Mouse (Mus musculus) thymus, postnatal 0 days (tissue): Measurements from ENCODE around the gene 1700030J22Rik. TPM values are rescaled to one million over a fixed set of nuclear protein-coding genes. Genes with fewer than 3 reads are reported as not detected.

Source experiments
- DNase-seq: peaks from one replicate; pipeline ENCODE4 v3.0.0-alpha.2; 2015; ENCODE audit warnings: low spot score
- polyA plus RNA-seq: library from polyadenylated mRNA; unstranded; fragments of >200 nt; fragmentation: Nextera tagmentation; extraction: Ambion mirVana; gene quantifications from 2 replicates; pipeline ENCODE4 v1.2.1, GENCODE M21; 2015

1700030J22Rik gene
- polyA plus RNA-seq, 1 experiment from 2014 or later: 0.95 TPM

DNA sequence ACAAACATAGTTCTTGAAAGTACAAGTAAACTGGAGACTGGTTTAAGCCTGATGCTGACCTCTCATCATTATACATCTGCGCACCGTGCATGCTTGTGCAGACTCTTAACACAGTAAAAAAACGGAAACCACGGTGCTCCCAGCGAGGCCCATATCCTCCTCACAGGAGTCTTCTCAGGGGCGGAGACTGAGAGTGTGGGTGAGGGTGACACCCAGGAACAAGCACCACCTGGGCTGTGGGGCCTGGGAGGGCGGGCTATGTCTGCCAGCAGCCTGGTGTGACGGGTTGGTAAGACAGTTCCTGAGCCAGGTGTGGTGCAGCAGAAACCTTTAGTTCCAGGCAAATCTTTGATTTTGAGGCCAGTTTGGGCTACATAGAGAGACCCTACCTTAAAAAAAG lies 26.3 kb downstream of the 1700030J22Rik start:
- DNase-seq: peak; percentile 89

DNA sequence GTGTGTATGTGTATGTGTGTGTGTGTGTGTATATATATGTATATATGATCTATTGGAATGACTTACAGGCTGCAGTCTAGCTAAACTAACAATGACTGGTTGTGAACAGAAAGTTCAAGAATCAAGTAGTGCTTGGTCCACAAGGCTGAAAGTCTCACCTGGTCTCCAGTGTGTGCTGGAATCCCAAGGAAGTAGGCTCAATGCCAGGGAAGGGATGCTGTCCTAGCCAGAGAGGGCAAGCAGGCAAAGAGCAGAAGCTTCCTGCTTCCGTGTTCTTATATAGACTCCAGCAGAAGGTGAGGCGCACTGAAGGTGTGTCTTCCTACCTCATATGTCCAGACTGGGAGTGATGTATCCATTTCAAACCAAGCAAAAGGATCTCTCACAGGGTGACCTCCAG lies 27.0 kb downstream of the 1700030J22Rik start:
- no peak for DNase-seq

- DNase-seq: no peak
Observed at GRCm38 (mm10) chr8:116951369-116951768, 27.4 kb downstream of the 1700030J22Rik start.

DNA sequence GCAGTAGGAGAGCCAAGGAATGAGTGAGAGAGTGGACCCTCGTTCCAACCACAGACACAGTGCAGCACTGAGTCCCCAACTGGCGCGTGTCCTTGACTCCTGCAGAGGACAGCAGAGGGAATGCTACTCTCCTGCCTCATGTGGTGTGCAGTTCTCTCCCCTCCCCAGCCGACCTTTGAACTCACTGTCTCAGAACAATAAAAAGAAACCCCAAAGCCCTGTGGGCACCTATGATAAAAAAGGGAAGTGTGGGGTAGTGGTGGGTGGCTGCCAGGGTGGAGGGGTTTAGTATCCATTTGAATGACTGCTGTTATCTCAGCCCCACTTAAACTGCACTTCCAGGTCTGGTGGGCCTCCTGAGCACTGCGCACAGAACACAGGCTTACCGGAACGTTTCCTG lies 31.2 kb downstream of the 1700030J22Rik start:
- DNase-seq: no peak

DNA sequence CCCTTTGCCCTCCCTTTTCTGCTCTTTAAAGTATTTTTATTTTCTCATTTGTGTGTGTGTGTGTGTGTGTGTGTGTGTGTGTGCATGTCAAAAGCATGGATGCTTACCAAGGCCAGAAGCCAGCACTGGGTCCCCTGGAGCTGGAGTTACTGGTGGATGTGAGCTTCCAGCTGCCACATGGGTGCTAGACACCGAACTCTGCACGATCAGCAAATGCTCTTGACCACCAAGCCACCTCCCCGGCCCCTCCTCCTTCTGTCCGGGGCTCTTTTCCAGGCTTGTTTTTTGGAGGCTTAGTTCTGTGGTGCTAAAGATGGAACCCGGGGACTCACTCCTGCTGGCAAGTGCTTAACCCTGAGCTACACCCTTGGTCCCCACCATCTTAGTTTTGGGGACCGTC lies 31.9 kb downstream of the 1700030J22Rik start:
- no peak for DNase-seq

- peak; percentile 43 for DNase-seq
Observed at GRCm38 (mm10) chr8:116946268-116946838, 32.4 kb downstream of the 1700030J22Rik start.

GRCm38 (mm10) chr8:116945169-116945910 lies 33.4 kb downstream of the 1700030J22Rik start:
- DNase-seq: no peak

DNA sequence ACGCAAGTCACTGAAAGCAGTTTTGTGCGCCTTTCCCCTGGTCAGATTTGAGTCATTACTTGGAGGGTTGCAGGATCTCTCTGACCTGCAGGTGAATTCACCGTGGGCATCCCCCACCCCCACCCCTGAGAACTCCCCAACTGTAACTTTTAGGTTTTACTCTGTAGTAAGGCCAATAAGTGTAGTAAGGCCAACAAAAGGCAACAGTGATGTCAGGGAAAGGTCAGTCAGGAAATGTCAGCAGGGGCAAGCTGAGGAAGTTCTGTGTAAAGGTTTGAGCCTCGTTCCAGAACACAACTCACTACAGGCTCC lies 34.4 kb downstream of the 1700030J22Rik start:
- DNase-seq: no peak

DNA sequence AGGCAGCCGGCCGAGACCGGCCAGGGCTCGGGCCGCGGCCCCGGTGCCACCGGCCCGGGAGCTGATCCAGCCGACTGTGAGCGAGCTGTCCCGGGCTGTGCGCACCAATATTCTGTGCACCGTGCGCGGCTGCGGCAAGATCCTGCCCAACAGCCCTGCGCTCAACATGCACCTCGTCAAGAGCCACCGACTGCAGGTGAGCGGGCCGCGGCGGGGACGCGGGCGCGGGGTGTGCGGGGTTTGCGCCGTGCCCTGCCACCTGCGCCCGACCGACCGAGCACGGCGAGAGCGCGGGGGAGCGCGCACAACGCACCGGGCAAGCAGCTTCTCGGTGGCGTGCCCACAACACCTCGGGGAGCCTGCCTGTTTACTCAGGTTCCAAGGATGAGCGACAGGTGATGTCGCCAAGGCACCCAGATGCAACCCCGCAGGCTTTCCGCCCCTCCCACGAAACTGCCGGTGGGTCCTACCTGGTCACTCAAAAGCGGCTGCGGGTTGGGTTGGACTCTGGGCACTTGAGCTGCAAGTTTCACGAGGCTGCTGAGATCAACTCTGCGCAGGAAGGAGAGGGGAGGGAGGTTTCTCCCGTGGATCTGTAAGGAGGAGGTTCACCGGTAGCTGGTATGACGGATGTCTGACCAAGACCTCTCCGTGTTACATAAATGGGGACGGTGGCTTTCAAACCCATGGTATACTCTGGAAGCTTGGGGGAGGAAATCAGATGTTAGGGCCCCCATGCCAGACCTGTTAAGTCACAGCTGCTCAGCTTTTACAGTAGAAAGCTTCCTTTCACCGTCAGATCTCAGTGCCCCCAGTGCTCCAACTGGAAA lies 35.0 kb downstream of the 1700030J22Rik start:
- DNase-seq: peak; percentile 49

- DNase-seq: peak; percentile 80
Observed at GRCm38 (mm10) chr8:116943161-116943554, 35.6 kb downstream of the 1700030J22Rik start, which contains the start of gene Atmin. TSS of gene Atmin (plus strand) at chr8:116943393.

- no peak for DNase-seq
Observed at GRCm38 (mm10) chr8:116942284-116943058, 36.3 kb downstream of the 1700030J22Rik start.

DNA sequence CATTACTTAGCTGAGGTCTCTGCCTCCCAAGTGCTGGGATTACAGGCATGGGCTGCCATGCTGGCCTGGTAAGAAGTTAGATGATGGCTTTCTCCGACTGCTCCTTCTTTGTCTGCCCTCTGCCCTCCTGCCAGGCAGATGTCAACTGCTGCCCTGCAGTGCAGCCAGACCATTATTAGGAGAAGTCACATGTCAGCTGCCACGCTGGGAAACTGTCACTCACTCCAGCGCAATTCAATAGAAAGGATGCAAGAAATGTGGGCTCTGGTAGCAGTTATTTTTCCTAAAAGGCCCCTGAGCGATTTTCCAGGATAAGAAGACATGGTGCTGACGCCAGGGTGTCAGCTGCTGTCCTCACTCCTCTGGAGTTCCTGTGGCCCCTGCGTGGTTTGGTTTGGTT lies 43.3 kb downstream of the 1700030J22Rik start:
- no peak for DNase-seq

- no peak for DNase-seq
Observed at GRCm38 (mm10) chr8:116934976-116935375, 43.8 kb downstream of the 1700030J22Rik start.

- DNase-seq: no peak
Observed at GRCm38 (mm10) chr8:116928588-116928987, 50.2 kb downstream of the 1700030J22Rik start.

GRCm38 (mm10) chr8:116927880-116928279 lies 50.9 kb downstream of the 1700030J22Rik start:
- DNase-seq: peak; percentile 50

DNA sequence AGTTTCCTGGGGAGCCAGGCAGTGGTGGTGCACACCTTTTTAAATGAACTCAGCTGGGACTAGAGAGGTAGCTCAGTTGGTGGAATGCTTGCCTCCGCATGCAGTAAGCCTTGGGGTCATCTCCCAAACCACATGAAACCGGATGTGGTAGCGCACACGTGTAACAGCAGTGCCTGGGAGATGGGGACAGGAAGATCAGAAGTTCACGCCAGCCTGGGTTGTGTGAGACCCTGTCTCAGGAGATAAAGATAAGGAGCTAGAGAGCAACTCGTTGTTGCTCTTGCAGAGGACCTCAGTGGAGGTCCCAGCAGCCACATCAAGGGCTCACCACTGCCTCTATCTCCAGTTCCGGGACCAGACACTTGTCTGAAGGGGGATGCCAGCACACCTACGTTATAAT lies 55.2 kb downstream of the 1700030J22Rik start:
- DNase-seq: peak; percentile 76

GRCm38 (mm10) chr8:116922060-116922757 lies 56.5 kb downstream of the 1700030J22Rik start:
- no peak for DNase-seq

DNA sequence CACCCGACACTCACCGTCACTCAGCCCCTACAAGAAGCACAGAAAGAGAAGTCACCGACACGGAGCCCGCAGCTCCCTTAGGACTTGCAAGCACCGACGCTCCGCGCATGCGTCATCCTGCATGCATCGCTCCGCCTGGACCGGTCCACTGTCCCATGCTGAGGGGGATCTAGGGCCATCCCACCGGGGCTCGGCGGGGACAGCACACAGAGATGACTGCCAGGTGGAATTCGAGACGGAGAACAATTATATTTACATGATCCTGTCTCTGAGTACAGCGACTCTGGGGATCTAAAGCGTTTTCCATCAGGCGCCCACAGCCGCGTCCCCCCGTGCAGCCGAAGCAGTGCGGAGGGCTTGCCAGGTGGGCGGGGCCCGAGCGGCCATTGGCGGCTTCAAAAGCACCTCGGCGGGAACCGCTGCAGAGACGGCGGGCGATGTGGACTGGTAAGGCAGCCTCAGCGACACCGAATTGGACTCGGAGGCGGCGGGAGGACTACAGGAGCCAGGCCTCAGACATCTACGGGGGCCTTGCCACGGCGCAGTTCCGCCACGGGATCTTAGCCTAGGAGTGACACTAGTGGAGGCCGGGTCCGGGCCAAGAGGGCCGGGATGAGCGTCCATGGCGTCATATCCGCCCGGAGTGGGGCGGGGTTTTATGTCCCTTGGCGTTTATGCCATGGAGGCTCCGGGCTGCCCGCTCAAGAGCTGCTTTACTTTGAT lies 57.3 kb downstream of the 1700030J22Rik start, which contains the start of the genes Cmc2 and Cenpn:
Gene Cmc2, minus strand, starts transcription at position 119 of the 723 bp plus-strand sequence.
Gene Cenpn, plus strand, starts transcription at position 394 of the 723 bp plus-strand sequence.
- peak; percentile 97 for DNase-seq

DNA sequence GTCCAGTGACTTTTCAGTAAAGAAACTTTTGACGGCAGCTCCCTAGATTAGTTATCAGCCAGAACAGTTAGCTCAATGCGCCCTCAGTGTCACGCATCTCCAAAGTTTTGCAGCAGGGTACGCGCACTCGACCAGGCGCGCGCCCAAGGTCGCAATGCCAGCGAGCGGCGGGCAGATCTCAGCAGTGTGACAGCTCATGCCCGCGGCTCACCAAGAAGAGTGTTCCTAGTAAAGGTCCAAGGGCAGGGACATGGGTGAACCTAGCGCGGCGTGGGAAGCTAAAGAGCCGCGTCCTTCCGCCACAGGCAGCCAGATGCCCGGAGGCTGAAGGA lies 57.8 kb downstream of the 1700030J22Rik start:
- DNase-seq: no peak
